Mouse (Mus musculus): ENCODE data around the gene Ccdc152. TPM values are rescaled to one million over a fixed set of nuclear protein-coding genes. Genes with fewer than 3 reads are reported as not detected.

Ccdc152 gene
- polyA plus RNA-seq, 1 experiment from 2014 or later, result not detected

- WGBS, result 71% methylated on average over 1 of the region's 1 CpGs
- Histone ChIP-seq H3K4me1 (replicated peaks; ENCODE audit: control insufficient read depth, insufficient read depth, low read length) (no peaks in the 10 kb centered on the region), H3K36me3 (ENCODE audit: control insufficient read depth, insufficient read depth, low read length) (no peaks in the 10 kb centered on the region), H3K9me3 (ENCODE audit: control insufficient read depth, low read length) (no peaks in the 10 kb centered on the region), H3K27ac (ENCODE audit: low read depth, low read length) (no peak overlapping the region), H3K27me3 (ENCODE audit: control insufficient read depth, insufficient read depth, low read length) (no peaks in the 10 kb centered on the region), H3K9ac (ENCODE audit: low read length) (no peak overlapping the region), H3K4me3 (ENCODE audit: low read depth, low read length) (no peak overlapping the region), H3K4me2 (ENCODE audit: low read depth, low read length, severe bottlenecking) (no peak overlapping the region)
- ATAC-seq (replicated peaks; ENCODE audit: low FRiP score) (no peak), DNase-seq (ENCODE audit: low spot score) (no peak)
Observed at GRCm38 (mm10) chr15:3330291-3330690, 27.0 kb upstream of the Ccdc152 start.

DNA sequence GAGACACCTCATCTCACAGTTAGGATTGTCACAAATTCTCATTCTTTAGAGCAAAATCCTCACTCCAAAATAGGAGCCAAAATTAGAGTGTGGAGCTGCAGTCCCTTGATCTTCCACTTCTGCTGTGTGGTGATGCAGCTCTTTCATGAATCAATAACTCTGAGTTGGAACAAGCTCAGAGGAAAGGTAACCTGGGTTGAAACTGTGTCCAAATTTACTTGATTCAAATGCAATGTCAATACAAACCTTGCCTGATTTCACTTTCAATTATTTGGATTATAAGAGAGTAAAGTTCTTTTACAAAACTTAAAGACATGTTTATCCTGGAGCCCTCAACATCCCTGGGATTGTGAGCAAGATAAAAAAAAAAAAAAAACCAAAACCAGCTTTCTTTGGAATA is 19.7 kb upstream of the Ccdc152 start:
- ATAC-seq (replicated peaks; ENCODE audit: low FRiP score) (no peak), DNase-seq (ENCODE audit: low spot score) (no peak)
- H3K36me3 ChIP-seq (ENCODE audit: control insufficient read depth, insufficient read depth, low read length), result no peaks in the 10 kb centered on the region
- no peaks in the 10 kb centered on the region for H3K9me3 ChIP-seq (ENCODE audit: control insufficient read depth, low read length)
- no peaks in the 10 kb centered on the region for H3K27me3 ChIP-seq (ENCODE audit: control insufficient read depth, insufficient read depth, low read length)
- no peak overlapping the region for H3K27ac ChIP-seq (ENCODE audit: low read depth, low read length)
- H3K4me3 ChIP-seq (ENCODE audit: low read depth, low read length), result no peak overlapping the region
- H3K4me1 ChIP-seq (replicated peaks; ENCODE audit: control insufficient read depth, insufficient read depth, low read length), result no peaks in the 10 kb centered on the region
- no peak overlapping the region for H3K9ac ChIP-seq (ENCODE audit: low read length)
- no peak overlapping the region for H3K4me2 ChIP-seq (ENCODE audit: low read depth, low read length, severe bottlenecking)

GRCm38 (mm10) chr15:3319929-3320328 is 16.6 kb upstream of the Ccdc152 start:
- no peaks in the 10 kb centered on the region for H3K27me3 ChIP-seq (ENCODE audit: control insufficient read depth, insufficient read depth, low read length)
- ATAC-seq (replicated peaks; ENCODE audit: low FRiP score) (no peak), DNase-seq (ENCODE audit: low spot score) (no peak)
- H3K4me1 ChIP-seq (replicated peaks; ENCODE audit: control insufficient read depth, insufficient read depth, low read length), result no peaks in the 10 kb centered on the region
- H3K4me3 ChIP-seq (ENCODE audit: low read depth, low read length), result no peak overlapping the region
- 87% methylated on average over 9 of the region's 9 CpGs for WGBS
- no peak overlapping the region for H3K4me2 ChIP-seq (ENCODE audit: low read depth, low read length, severe bottlenecking)
- H3K27ac ChIP-seq (ENCODE audit: low read depth, low read length), result no peak overlapping the region
- no peaks in the 10 kb centered on the region for H3K9me3 ChIP-seq (ENCODE audit: control insufficient read depth, low read length)
- no peak overlapping the region for H3K9ac ChIP-seq (ENCODE audit: low read length)
- H3K36me3 ChIP-seq (ENCODE audit: control insufficient read depth, insufficient read depth, low read length), result no peaks in the 10 kb centered on the region

DNA sequence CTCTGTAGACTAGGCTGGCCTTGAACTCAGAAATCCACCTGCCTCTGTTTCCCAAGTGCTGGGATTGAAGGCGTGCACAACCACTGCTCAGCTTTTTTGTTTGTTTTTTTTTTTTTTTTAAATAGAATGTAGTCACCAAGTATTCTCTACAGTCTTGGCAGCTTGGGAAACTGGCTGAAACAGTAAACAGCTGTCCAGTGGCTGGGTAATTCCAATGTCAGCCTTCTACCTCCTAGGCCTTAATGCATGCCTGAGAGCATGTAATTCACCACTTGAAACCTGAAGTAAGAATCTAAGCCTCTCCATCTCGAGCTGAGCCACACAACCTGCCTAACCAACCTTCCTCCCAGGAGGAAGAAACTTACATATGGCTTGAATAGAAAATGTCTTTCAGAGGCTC is 13.3 kb upstream of the Ccdc152 start:
- Histone ChIP-seq H3K36me3 (ENCODE audit: control insufficient read depth, insufficient read depth, low read length) (no peaks in the 10 kb centered on the region), H3K27me3 (ENCODE audit: control insufficient read depth, insufficient read depth, low read length) (no peaks in the 10 kb centered on the region), H3K4me3 (ENCODE audit: low read depth, low read length) (no peak overlapping the region), H3K9ac (ENCODE audit: low read length) (no peak overlapping the region), H3K4me1 (replicated peaks; ENCODE audit: control insufficient read depth, insufficient read depth, low read length) (no peaks in the 10 kb centered on the region), H3K27ac (ENCODE audit: low read depth, low read length) (no peak overlapping the region), H3K4me2 (ENCODE audit: low read depth, low read length, severe bottlenecking) (no peak overlapping the region), H3K9me3 (ENCODE audit: control insufficient read depth, low read length) (no peaks in the 10 kb centered on the region)
- no peak for DNase-seq (ENCODE audit: low spot score)
- ATAC-seq (replicated peaks; ENCODE audit: low FRiP score), result no peak
- WGBS, result 82% methylated on average over 2 of the region's 2 CpGs

GRCm38 (mm10) chr15:3312937-3313336 is 9.6 kb upstream of the Ccdc152 start:
- no peak overlapping the region for H3K9ac ChIP-seq (ENCODE audit: low read length)
- H3K4me2 ChIP-seq (ENCODE audit: low read depth, low read length, severe bottlenecking), result no peak overlapping the region
- DNase-seq (ENCODE audit: low spot score), result no peak
- no peaks in the 10 kb centered on the region for H3K36me3 ChIP-seq (ENCODE audit: control insufficient read depth, insufficient read depth, low read length)
- H3K9me3 ChIP-seq (ENCODE audit: control insufficient read depth, low read length), result no peaks in the 10 kb centered on the region
- no peaks in the 10 kb centered on the region for H3K27me3 ChIP-seq (ENCODE audit: control insufficient read depth, insufficient read depth, low read length)
- no peak overlapping the region for H3K4me3 ChIP-seq (ENCODE audit: low read depth, low read length)
- ATAC-seq (replicated peaks; ENCODE audit: low FRiP score), result no peak
- H3K4me1 ChIP-seq (replicated peaks; ENCODE audit: control insufficient read depth, insufficient read depth, low read length), result no peaks in the 10 kb centered on the region
- no peak overlapping the region for H3K27ac ChIP-seq (ENCODE audit: low read depth, low read length)

DNA sequence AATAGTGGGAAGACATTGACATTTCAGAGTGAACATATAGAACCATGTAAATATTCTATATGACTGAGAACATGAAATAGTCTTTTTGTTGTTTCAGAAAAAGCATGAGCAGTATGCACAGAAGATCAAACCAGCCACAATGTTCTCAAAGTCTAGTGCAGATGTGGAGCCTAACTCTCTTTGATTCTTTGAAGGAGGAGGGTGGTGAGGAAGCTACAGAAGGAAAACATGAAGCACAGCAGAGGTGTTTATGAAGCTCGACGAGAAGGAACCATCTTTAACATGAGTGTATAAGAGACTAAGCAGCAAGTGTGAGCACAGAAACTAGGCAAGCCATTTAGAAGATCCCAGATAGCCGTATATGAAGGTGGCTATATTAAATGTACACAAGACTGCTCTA is 6.5 kb upstream of the Ccdc152 start:
- Histone ChIP-seq H3K4me3 (ENCODE audit: low read depth, low read length) (no peak overlapping the region), H3K4me2 (ENCODE audit: low read depth, low read length, severe bottlenecking) (no peak overlapping the region), H3K4me1 (replicated peaks; ENCODE audit: control insufficient read depth, insufficient read depth, low read length) (no peaks in the 10 kb centered on the region), H3K36me3 (ENCODE audit: control insufficient read depth, insufficient read depth, low read length) (no peaks in the 10 kb centered on the region), H3K27ac (ENCODE audit: low read depth, low read length) (no peak overlapping the region), H3K9ac (ENCODE audit: low read length) (no peak overlapping the region), H3K27me3 (ENCODE audit: control insufficient read depth, insufficient read depth, low read length) (no peaks in the 10 kb centered on the region), H3K9me3 (ENCODE audit: control insufficient read depth, low read length) (no peaks in the 10 kb centered on the region)
- no peak for DNase-seq (ENCODE audit: low spot score)
- WGBS, result 90% methylated on average over 3 of the region's 3 CpGs
- no peak for ATAC-seq (replicated peaks; ENCODE audit: low FRiP score)

DNA sequence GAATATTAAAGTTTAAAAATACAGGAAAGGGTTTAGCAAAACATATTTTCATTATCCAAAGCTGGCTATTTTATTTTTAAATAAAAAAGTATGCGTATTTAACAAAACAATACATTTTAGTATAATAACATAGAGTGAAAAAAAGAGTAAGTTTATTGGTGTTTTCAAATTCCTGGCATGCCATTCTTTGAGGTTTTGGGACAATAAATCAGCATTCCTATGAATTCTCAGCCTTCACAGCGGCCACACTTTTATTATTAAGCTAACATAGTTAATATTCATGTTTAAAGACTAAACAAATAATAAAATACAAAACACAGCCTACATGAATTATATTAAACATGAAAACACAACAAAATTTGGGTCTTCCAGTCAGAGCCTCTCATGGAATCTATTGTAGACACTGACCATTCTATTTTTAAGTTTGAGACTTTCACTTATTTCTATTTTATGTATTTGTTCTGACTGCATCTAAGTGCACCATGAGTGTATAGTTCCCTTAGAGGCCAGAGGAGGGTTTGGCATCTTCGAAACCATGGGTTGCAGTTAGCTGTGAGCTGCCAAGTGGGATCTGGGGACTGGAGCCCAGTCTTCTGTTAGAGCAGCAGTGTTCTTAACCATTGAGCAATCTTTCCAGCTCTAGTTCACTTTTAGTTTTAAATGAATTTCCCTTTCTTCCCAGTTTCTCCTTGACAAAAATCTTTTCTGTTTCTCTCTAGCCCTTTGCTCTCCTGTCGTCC is 2.8 kb downstream of the Ccdc152 start:
- 80% methylated on average over 4 of the region's 4 CpGs for WGBS
- H3K9ac ChIP-seq (ENCODE audit: low read length), result no peak overlapping the region
- no peaks in the 10 kb centered on the region for H3K36me3 ChIP-seq (ENCODE audit: control insufficient read depth, insufficient read depth, low read length)

DNA sequence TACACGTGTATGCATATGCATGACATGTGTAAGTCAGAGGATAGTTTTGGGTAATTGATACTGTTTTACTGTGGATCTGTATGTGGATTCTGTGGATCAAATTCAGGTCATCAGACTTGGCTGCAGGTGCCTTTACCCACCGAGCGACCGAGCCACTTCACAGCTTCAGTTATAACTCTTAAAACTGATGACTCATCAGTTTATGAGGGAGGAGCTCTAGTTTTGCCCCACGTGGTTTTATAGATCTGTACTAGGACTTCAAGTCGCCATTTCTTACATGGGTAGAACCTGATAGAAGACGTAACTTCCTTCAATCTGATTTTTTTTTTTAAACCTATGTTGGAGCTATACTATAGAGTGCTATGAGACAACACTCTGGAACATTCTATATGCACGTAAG is 5.7 kb downstream of the Ccdc152 start:
- WGBS, result 86% methylated on average over 8 of the region's 8 CpGs
- H3K4me1 ChIP-seq (replicated peaks; ENCODE audit: control insufficient read depth, insufficient read depth, low read length), result no peaks in the 10 kb centered on the region
- no peaks in the 10 kb centered on the region for H3K36me3 ChIP-seq (ENCODE audit: control insufficient read depth, insufficient read depth, low read length)
- no peak overlapping the region for H3K4me2 ChIP-seq (ENCODE audit: low read depth, low read length, severe bottlenecking)
- H3K4me3 ChIP-seq (ENCODE audit: low read depth, low read length), result no peak overlapping the region
- no peaks in the 10 kb centered on the region for H3K27me3 ChIP-seq (ENCODE audit: control insufficient read depth, insufficient read depth, low read length)
- H3K9me3 ChIP-seq (ENCODE audit: control insufficient read depth, low read length), result no peaks in the 10 kb centered on the region
- H3K9ac ChIP-seq (ENCODE audit: low read length), result no peak overlapping the region
- ATAC-seq (replicated peaks; ENCODE audit: low FRiP score) (no peak), DNase-seq (ENCODE audit: low spot score) (no peak)
- no peak overlapping the region for H3K27ac ChIP-seq (ENCODE audit: low read depth, low read length)

More for the DNA sequence above, 2.8 kb downstream of the Ccdc152 start:
- H3K9me3 ChIP-seq (ENCODE audit: control insufficient read depth, low read length), result no peaks in the 10 kb centered on the region
- H3K4me3 ChIP-seq (ENCODE audit: low read depth, low read length), result no peak overlapping the region
- no peaks in the 10 kb centered on the region for H3K27me3 ChIP-seq (ENCODE audit: control insufficient read depth, insufficient read depth, low read length)
- ATAC-seq (replicated peaks; ENCODE audit: low FRiP score) (no peak), DNase-seq (ENCODE audit: low spot score) (no peak)
- H3K4me1 ChIP-seq (replicated peaks; ENCODE audit: control insufficient read depth, insufficient read depth, low read length), result no peaks in the 10 kb centered on the region
- H3K27ac ChIP-seq (ENCODE audit: low read depth, low read length), result no peak overlapping the region
- no peak overlapping the region for H3K4me2 ChIP-seq (ENCODE audit: low read depth, low read length, severe bottlenecking)

- no peak for DNase-seq (ENCODE audit: low spot score)
- H3K4me3 ChIP-seq (ENCODE audit: low read depth, low read length), result no peak overlapping the region
- WGBS, result 81% methylated on average over 1 of the region's 1 CpGs
- H3K4me2 ChIP-seq (ENCODE audit: low read depth, low read length, severe bottlenecking), result no peak overlapping the region
- H3K27ac ChIP-seq (ENCODE audit: low read depth, low read length), result no peak overlapping the region
- no peak overlapping the region for H3K9ac ChIP-seq (ENCODE audit: low read length)
- H3K4me1 ChIP-seq (replicated peaks; ENCODE audit: control insufficient read depth, insufficient read depth, low read length), result no peaks in the 10 kb centered on the region
- H3K9me3 ChIP-seq (ENCODE audit: control insufficient read depth, low read length), result no peaks in the 10 kb centered on the region
- no peaks in the 10 kb centered on the region for H3K27me3 ChIP-seq (ENCODE audit: control insufficient read depth, insufficient read depth, low read length)
- no peaks in the 10 kb centered on the region for H3K36me3 ChIP-seq (ENCODE audit: control insufficient read depth, insufficient read depth, low read length)
- ATAC-seq (replicated peaks; ENCODE audit: low FRiP score), result no peak
Observed at GRCm38 (mm10) chr15:3295986-3296385, 7.3 kb downstream of the Ccdc152 start.
